Mouse (Mus musculus) hindbrain, embryonic 11.5 days (tissue): Measurements from ENCODE around the gene Dnah7c. TPM values are rescaled to one million over a fixed set of nuclear protein-coding genes. Genes with fewer than 3 reads are reported as not detected.

Experiments
- ATAC-seq: fragments of 200-750 bp; cut with Nextera tagmentation; 2 replicates; pipeline ENCODE4 v1.8.0; 2017; ENCODE audit warnings: mild to moderate bottlenecking, moderate TSS enrichment, moderate library complexity; ENCODE audit not compliant: low FRiP score
- DNase-seq: peaks from one replicate; pipeline ENCODE4 v3.0.0-alpha.2; 2015; ENCODE audit warnings: low spot score
- H3K27ac ChIP-seq: fragments of 300-500 bp; sonication (generic); 2 replicates; pipeline ENCODE4 v1.5.1; 2014; ENCODE audit warnings: mild to moderate bottlenecking, low read depth, low read length
- H3K27me3 ChIP-seq: fragments of 300-500 bp; sonication (generic); 2 replicates; pipeline ENCODE4 v1.6.1; 2014; ENCODE audit warnings: mild to moderate bottlenecking, low read length, moderate library complexity, mixed read lengths; ENCODE audit not compliant: control insufficient read depth, insufficient read depth
- H3K36me3 ChIP-seq: fragments of 300-500 bp; sonication (generic); 2 replicates; pipeline ENCODE4 v1.6.1; 2014; ENCODE audit warnings: mild to moderate bottlenecking, low read length, moderate library complexity, mixed read lengths; ENCODE audit not compliant: control insufficient read depth, insufficient read depth
- H3K4me1 ChIP-seq: fragments of 300-500 bp; sonication (generic); replicated peaks from 2 replicates; pipeline ENCODE4 v1.6.1; 2014; ENCODE audit warnings: low read length, mixed read lengths; ENCODE audit not compliant: control insufficient read depth, insufficient read depth
- H3K4me2 ChIP-seq: fragments of 300-500 bp; sonication (generic); replicated peaks from 2 replicates; pipeline ENCODE4 v1.6.1; 2014; ENCODE audit warnings: mild to moderate bottlenecking, low read depth, low read length
- H3K4me3 ChIP-seq: fragments of 300-500 bp; sonication (generic); 2 replicates; pipeline ENCODE4 v1.5.1; 2014; ENCODE audit warnings: low read depth, low read length
- H3K9ac ChIP-seq: fragments of 300-500 bp; sonication (generic); 2 replicates; pipeline ENCODE4 v1.6.1; 2014; ENCODE audit warnings: low read depth, low read length
- H3K9me3 ChIP-seq: fragments of 300-500 bp; sonication (generic); 2 replicates; pipeline ENCODE4 v1.6.1; 2016; ENCODE audit warnings: low read length; ENCODE audit not compliant: control insufficient read depth
- WGBS: fragments of 180-500 bp; shearing (Covaris S2); extraction: QIAGEN DNeasy Blood & Tissue Kit; methylation state at CpG from one replicate; pipeline ENCODE4 v1.1.7; 2014; 5-methylcytosine and 5-hydroxymethylcytosine counted together
- polyA plus RNA-seq: library from polyadenylated mRNA; unstranded; fragments of >200 nt; fragmentation: Nextera tagmentation; extraction: Ambion mirVana; gene quantifications from 2 replicates; pipeline ENCODE4 v1.2.1, GENCODE M21; 2014

Dnah7c gene
- polyA plus RNA-seq, 1 experiment from 2014 or later = 0.22 TPM

GRCm38 (mm10) chr1:46831927-46832326 is 406.5 kb downstream of the Dnah7c start:
- Histone ChIP-seq H3K9me3 (no peaks in the 10 kb centered on the region), H3K27ac (no peak overlapping the region), H3K36me3 (no peaks in the 10 kb centered on the region), H3K4me2 (no peak overlapping the region), H3K4me3 (no peak overlapping the region), H3K4me1 (no peaks in the 10 kb centered on the region), H3K27me3 (no peaks in the 10 kb centered on the region), H3K9ac (no peak overlapping the region)
- ATAC-seq = no peak
- DNase-seq = no peak
- 97% methylated on average over 5 of the region's 5 CpGs for WGBS

GRCm38 (mm10) chr1:46843406-46843805 is 418.0 kb downstream of the Dnah7c start:
- Histone ChIP-seq H3K4me2 (no peak overlapping the region), H3K9ac (no peak overlapping the region), H3K4me1 (no peaks in the 10 kb centered on the region), H3K4me3 (no peak overlapping the region), H3K36me3 (no peaks in the 10 kb centered on the region), H3K9me3 (no peaks in the 10 kb centered on the region), H3K27ac (no peak overlapping the region), H3K27me3 (no peaks in the 10 kb centered on the region)
- 74% methylated on average over 4 of the region's 4 CpGs for WGBS
- ATAC-seq = no peak
- DNase-seq = no peak

- no peak for DNase-seq
- no peak overlapping the region for H3K27ac ChIP-seq
- 80% methylated on average over 2 of the region's 2 CpGs for WGBS
Observed at GRCm38 (mm10) chr1:46844281-46844680, 418.9 kb downstream of the Dnah7c start.

DNA sequence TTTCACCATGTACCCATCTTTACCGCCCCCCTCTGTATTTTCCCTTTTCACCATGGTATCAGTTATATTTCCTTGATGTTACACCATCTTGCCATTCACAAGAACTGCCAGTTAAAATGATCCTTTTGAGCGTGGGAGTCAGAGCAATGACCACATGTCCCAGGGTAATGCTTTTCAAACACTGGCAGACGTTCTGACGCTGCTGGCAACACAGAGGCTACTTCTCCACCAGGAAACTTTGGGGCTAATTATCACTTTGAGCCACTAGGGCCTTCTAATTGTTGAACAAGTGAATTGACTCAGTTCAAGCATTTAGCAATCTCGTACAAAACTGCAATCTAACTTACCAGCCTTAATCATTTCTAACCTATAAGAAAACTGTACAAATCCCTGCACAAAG is 419.8 kb downstream of the Dnah7c start:
- DNase-seq = no peak
- Histone ChIP-seq H3K9ac (no peak overlapping the region), H3K27me3 (no peaks in the 10 kb centered on the region), H3K27ac (no peak overlapping the region), H3K4me3 (no peak overlapping the region), H3K4me1 (no peaks in the 10 kb centered on the region), H3K36me3 (no peaks in the 10 kb centered on the region), H3K4me2 (no peak overlapping the region), H3K9me3 (no peaks in the 10 kb centered on the region)
- ATAC-seq = no peak
- 43% methylated on average over 5 of the region's 5 CpGs for WGBS

More at GRCm38 (mm10) chr1:46844281-46844680, 418.9 kb downstream of the Dnah7c start:
- Histone ChIP-seq H3K27me3 (no peaks in the 10 kb centered on the region), H3K9ac (no peak overlapping the region), H3K9me3 (no peaks in the 10 kb centered on the region), H3K4me2 (no peak overlapping the region), H3K36me3 (no peaks in the 10 kb centered on the region), H3K4me1 (no peaks in the 10 kb centered on the region), H3K4me3 (no peak overlapping the region)
- ATAC-seq = no peak

DNA sequence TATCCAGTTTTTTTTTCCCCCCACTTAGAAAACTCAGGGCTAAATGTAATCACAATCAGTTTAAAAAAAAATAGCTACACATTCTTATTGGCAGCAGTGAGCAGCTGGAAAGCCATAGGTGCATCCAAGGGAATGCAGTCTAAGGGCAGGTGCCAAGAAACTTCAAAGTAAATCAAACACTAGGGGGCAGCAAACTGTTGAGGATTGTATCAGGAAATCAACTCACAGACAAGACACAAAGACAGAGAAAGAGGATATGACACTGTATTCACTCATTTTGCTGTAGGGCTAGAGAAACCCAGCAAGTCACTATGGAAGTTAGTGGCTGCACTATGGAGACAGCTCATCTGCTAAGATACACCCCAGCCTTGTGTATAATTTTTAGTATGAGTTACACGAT is 424.4 kb downstream of the Dnah7c start:
- WGBS = 58% methylated on average over 1 of the region's 1 CpGs
- no peaks in the 10 kb centered on the region; the same call in 1 of the 2 replicates for H3K4me1 ChIP-seq
- no peaks in the 10 kb centered on the region for H3K9me3 ChIP-seq
- no peak overlapping the region for H3K4me2 ChIP-seq
- no peaks in the 10 kb centered on the region for H3K36me3 ChIP-seq
- DNase-seq (peak; percentile 84), ATAC-seq (no peak)
- H3K27ac ChIP-seq = no peak overlapping the region
- H3K27me3 ChIP-seq = no peaks in the 10 kb centered on the region
- no peak overlapping the region for H3K4me3 ChIP-seq
- no peak overlapping the region for H3K9ac ChIP-seq

GRCm38 (mm10) chr1:46851586-46851985 is 426.2 kb downstream of the Dnah7c start:
- 66% methylated on average over 4 of the region's 4 CpGs for WGBS
- Histone ChIP-seq H3K27me3 (no peaks in the 10 kb centered on the region), H3K9me3 (no peaks in the 10 kb centered on the region), H3K4me2 (peak overlapping the region; percentile 26), H3K4me1 (no peaks in the 10 kb centered on the region; the same call in 1 of the 2 replicates), H3K4me3 (peak overlapping the region; percentile 14; the same call in 1 of the 2 replicates), H3K27ac (no peak overlapping the region), H3K9ac (no peak overlapping the region), H3K36me3 (no peaks in the 10 kb centered on the region)
- ATAC-seq (no peak), DNase-seq (no peak)

- no peaks in the 10 kb centered on the region for H3K36me3 ChIP-seq
- no peaks in the 10 kb centered on the region; the same call in 1 of the 2 replicates for H3K4me1 ChIP-seq
- H3K4me3 ChIP-seq = peak overlapping the region; percentile 98
- H3K4me2 ChIP-seq = peak overlapping the region; percentile 60
- peak overlapping the region; percentile 99 for H3K9ac ChIP-seq
- no peak for ATAC-seq
- no peaks in the 10 kb centered on the region for H3K9me3 ChIP-seq
- no peak for DNase-seq
- H3K27me3 ChIP-seq = no peaks in the 10 kb centered on the region
- H3K27ac ChIP-seq = peak overlapping the region; percentile 97
- 5% methylated on average over 4 of the region's 4 CpGs for WGBS
Observed at GRCm38 (mm10) chr1:46852216-46852599, 426.8 kb downstream of the Dnah7c start.

GRCm38 (mm10) chr1:46852600-46853272 is 427.3 kb downstream of the Dnah7c start:
- Histone ChIP-seq H3K27me3 (no peaks in the 10 kb centered on the region), H3K4me1 (no peaks in the 10 kb centered on the region; the same call in 1 of the 2 replicates), H3K4me2 (peak overlapping the region; percentile 60), H3K9ac (peak overlapping the region; percentile 99), H3K4me3 (peak overlapping the region; percentile 98), H3K36me3 (no peaks in the 10 kb centered on the region), H3K27ac (peak overlapping the region; percentile 97), H3K9me3 (no peaks in the 10 kb centered on the region)
- ATAC-seq (peak; percentile 55), DNase-seq (peak; percentile 76)
- WGBS = under 1% methylated on average over 43 of the region's 75 CpGs
